Mouse (Mus musculus) intestine, embryonic 16.5 days (tissue): ENCODE results near the gene Mfap2. TPM values are rescaled to one million over a fixed set of nuclear protein-coding genes. Genes with fewer than 3 reads are reported as not detected.

Source experiments
- ATAC-seq: fragments of 200-750 bp; cut with Nextera tagmentation; 2 replicates; pipeline ENCODE4 v1.8.0; 2017; ENCODE audit warnings: moderate TSS enrichment, moderate library complexity
- H3K27ac ChIP-seq: fragments of 300-500 bp; sonication (generic); 2 replicates; pipeline ENCODE4 v1.5.1; 2014; ENCODE audit warnings: mild to moderate bottlenecking, low read length
- H3K27me3 ChIP-seq: fragments of 300-500 bp; sonication (generic); replicated peaks from 2 replicates; pipeline ENCODE4 v1.6.1; 2014; ENCODE audit warnings: low read length, control low read depth, mixed read lengths; ENCODE audit not compliant: control insufficient read depth, insufficient read depth
- H3K36me3 ChIP-seq: fragments of 300-500 bp; sonication (generic); 2 replicates; pipeline ENCODE4 v1.6.1; 2014; ENCODE audit warnings: low read length, control low read depth; ENCODE audit not compliant: control insufficient read depth, insufficient read depth
- H3K4me1 ChIP-seq: fragments of 300-500 bp; sonication (generic); 2 replicates; pipeline ENCODE4 v1.6.1; 2014; ENCODE audit warnings: low read length, control low read depth, mixed read lengths; ENCODE audit not compliant: control insufficient read depth, insufficient read depth
- H3K4me2 ChIP-seq: fragments of 300-500 bp; sonication (generic); 2 replicates; pipeline ENCODE4 v1.6.1; 2014; ENCODE audit warnings: low read depth, low read length, control low read depth
- H3K4me3 ChIP-seq: fragments of 300-500 bp; sonication (generic); 2 replicates; pipeline ENCODE4 v1.5.1; 2014; ENCODE audit warnings: mild to moderate bottlenecking, low read length
- H3K9ac ChIP-seq: fragments of 300-500 bp; sonication (generic); 2 replicates; pipeline ENCODE4 v1.6.1; 2014; ENCODE audit warnings: low read depth, low read length
- H3K9me3 ChIP-seq: fragments of 300-500 bp; sonication (generic); 2 replicates; pipeline ENCODE4 v1.6.1; 2016; ENCODE audit warnings: low read length, control low read depth; ENCODE audit not compliant: control insufficient read depth
- WGBS: fragments of 180-500 bp; shearing (Covaris S2); extraction: QIAGEN DNeasy Blood & Tissue Kit; methylation state at CpG from one replicate; pipeline ENCODE4 v1.1.7; 2014; 5-methylcytosine and 5-hydroxymethylcytosine counted together
- polyA plus RNA-seq: library from polyadenylated mRNA; unstranded; fragments of >200 nt; fragmentation: Nextera tagmentation; extraction: Ambion mirVana; gene quantifications from 2 replicates; pipeline ENCODE4 v1.2.1, GENCODE M21; 2015

Mfap2 gene
- polyA plus RNA-seq, 1 experiment from 2014 or later, result 334 TPM

DNA sequence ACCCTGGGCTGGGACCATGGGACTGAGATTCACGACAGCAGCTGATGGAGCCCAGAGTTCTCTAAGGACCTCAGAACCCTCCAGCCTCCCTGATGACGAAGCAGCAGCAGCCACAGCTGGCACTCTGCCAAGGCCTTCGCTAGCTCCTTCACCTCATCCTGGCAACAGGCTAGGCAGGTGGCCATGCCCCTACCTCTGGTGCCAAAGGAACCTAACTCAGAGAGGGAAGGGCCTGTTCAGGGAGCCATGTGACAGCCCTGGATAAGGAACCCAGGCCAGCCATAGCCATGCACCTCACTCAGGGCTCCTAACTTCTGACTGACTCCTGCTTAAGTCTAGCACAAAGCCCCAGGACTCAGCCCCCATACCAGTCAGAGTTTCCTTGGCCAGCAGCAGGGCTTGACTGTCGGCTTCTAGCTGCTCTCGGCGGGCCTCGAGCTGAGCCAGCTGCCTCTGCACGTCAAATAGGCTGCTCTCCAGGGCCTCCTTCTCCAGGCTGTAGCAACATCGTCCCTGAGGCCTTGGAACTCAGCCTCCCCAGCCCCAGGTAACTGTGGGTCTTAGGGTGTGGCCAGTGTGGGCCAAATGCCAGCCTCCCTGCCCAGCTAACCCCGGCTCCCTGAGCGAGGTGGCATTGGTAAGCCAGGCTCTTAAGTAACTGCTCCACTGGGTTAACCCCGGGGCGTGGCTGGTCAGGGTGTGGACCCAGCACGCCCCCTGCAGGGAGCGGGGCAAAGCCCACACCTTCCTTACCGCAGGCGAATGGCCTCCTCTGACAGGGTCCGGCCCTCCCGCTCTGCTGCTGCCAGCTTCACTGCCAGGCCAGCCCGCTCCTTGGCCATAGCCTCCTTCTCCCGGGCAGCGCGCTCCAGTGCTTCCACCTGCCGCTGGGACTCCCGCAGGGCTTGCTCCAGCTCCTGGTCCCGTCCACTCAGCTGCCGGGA lies 23.7 kb downstream of the Mfap2 start:
- H3K36me3 ChIP-seq, result 0 out of 2 replicates have a peak, but pooled peaks cover 2% of the 10 kb centered on the region
- H3K27me3 ChIP-seq, result no peaks in the 10 kb centered on the region
- peak; percentile 40; the same call in 1 of the 2 replicates for ATAC-seq
- no peak overlapping the region for H3K9ac ChIP-seq
- H3K27ac ChIP-seq, result no peak overlapping the region
- H3K4me3 ChIP-seq, result no peak overlapping the region
- H3K4me1 ChIP-seq, result peaks cover 7% of the 10 kb centered on the region
- 71% methylated on average over 27 of the region's 27 CpGs for WGBS
- no peaks in the 10 kb centered on the region for H3K9me3 ChIP-seq
- no peak overlapping the region for H3K4me2 ChIP-seq

DNA sequence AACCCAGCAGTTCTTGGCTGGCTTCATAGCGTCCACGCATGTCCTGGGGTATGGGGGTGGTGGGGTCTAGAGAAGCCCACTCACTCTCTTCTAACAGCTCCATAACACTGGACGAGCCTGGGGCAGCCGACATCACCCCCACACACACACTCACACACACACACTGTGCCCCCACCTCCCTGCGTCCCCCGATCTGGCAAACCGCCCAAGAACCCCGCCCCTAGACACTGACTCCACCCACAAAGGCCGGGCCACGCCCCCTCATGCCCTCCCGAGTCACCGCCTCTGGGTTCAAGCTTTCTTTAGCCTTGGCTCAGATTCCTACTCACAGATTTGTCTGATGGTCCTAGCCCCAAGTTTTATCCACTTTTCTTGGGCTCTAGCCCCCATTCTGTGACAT lies 30.9 kb downstream of the Mfap2 start:
- no peaks in the 10 kb centered on the region for H3K4me1 ChIP-seq
- H3K36me3 ChIP-seq, result no peaks in the 10 kb centered on the region
- no peak overlapping the region for H3K27ac ChIP-seq
- H3K27me3 ChIP-seq, result no peaks in the 10 kb centered on the region
- no peaks in the 10 kb centered on the region for H3K9me3 ChIP-seq
- H3K4me3 ChIP-seq, result no peak overlapping the region
- H3K4me2 ChIP-seq, result no peak overlapping the region
- H3K9ac ChIP-seq, result no peak overlapping the region
- ATAC-seq, result no peak
- 40% methylated on average over 12 of the region's 12 CpGs for WGBS

DNA sequence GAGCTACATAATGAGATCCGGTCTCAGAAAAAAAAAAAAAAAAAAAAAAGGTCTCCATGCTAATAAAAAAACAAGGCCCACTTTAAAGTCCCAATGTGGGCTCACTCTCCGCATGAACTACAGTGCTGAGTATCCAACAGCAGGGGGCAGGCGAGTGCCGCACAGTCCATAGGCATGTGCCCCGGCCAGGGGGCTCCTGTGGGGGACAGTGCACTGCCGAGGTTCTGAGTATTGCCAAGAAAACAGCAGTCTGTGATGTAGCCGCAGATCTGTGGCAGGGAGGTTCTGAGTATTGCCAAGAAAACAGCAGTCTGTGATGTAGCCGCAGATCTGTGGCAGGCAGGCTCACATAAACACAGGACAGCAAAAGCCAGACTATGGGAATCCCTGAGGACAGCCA lies 34.6 kb downstream of the Mfap2 start:
- Histone ChIP-seq H3K9ac (no peak overlapping the region), H3K4me2 (no peak overlapping the region), H3K36me3 (no peaks in the 10 kb centered on the region), H3K4me3 (no peak overlapping the region), H3K4me1 (no peaks in the 10 kb centered on the region), H3K27ac (peak overlapping the region; percentile 38; the same call in 1 of the 2 replicates), H3K27me3 (no peaks in the 10 kb centered on the region), H3K9me3 (no peaks in the 10 kb centered on the region)
- 13% methylated on average over 8 of the region's 8 CpGs for WGBS
- ATAC-seq, result peak; percentile 79

DNA sequence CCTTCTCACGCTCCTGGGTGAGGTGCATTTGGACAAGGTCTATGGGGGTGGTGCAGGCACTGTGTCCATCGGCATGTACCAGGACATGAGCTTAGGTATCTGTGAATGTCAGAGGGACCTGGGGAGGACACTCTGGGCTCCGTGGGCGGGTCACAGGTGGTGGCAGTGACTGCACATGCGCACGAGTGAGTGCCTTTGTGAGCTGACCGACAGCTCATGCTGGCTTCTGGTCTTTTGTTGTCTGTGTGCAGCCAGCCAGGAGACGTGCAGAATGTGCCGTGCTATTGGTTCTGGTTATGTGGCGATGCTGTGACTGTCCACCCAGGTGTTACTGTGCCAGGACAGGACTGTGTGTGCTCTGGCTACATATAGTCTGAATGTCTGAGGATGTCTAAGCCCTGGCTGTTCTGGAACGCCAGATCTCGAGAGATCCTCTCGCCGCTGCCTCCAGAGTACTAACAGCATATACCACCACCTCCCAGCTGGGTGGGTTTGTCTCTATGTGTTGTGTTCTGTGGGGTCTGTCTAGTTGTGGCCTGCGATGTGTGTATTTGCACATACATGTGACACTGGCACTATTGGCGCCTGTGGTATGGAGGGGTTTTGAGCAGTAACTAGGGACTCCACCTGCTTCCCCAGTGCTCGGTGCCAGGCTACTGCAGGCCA lies 38.7 kb downstream of the Mfap2 start:
- no peaks in the 10 kb centered on the region for H3K9me3 ChIP-seq
- H3K27ac ChIP-seq, result no peak overlapping the region
- H3K4me1 ChIP-seq, result peaks cover 11% of the 10 kb centered on the region; the same call in 1 of the 2 replicates
- no peak overlapping the region for H3K4me2 ChIP-seq
- no peaks in the 10 kb centered on the region for H3K27me3 ChIP-seq
- no peaks in the 10 kb centered on the region for H3K36me3 ChIP-seq
- 82% methylated on average over 17 of the region's 17 CpGs for WGBS
- H3K4me3 ChIP-seq, result no peak overlapping the region
- H3K9ac ChIP-seq, result no peak overlapping the region
- no peak for ATAC-seq

DNA sequence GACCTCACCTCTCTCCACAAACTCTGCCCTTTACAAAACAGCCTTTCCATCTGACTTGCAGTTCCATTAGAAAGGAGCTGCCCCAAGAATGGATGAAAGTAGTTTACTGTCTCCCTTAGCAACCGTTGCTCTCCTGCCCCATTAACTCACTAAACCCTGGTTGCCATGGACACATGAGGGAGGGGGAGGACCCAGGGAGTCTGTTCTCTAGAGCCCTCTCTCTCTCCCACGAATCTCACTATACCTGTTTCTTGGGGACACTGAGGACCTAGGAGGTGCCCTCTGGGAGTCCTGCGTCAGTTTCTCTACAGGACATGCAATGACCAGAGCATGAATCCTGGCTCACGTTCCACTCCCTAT lies 39.2 kb downstream of the Mfap2 start:
- no peak overlapping the region for H3K4me3 ChIP-seq
- ATAC-seq, result no peak
- H3K9me3 ChIP-seq, result no peaks in the 10 kb centered on the region
- H3K4me1 ChIP-seq, result peaks cover 12% of the 10 kb centered on the region; the same call in 1 of the 2 replicates
- H3K9ac ChIP-seq, result no peak overlapping the region
- no peak overlapping the region for H3K27ac ChIP-seq
- H3K27me3 ChIP-seq, result no peaks in the 10 kb centered on the region
- H3K4me2 ChIP-seq, result no peak overlapping the region
- WGBS, result 43% methylated on average over 4 of the region's 4 CpGs
- H3K36me3 ChIP-seq, result no peaks in the 10 kb centered on the region

DNA sequence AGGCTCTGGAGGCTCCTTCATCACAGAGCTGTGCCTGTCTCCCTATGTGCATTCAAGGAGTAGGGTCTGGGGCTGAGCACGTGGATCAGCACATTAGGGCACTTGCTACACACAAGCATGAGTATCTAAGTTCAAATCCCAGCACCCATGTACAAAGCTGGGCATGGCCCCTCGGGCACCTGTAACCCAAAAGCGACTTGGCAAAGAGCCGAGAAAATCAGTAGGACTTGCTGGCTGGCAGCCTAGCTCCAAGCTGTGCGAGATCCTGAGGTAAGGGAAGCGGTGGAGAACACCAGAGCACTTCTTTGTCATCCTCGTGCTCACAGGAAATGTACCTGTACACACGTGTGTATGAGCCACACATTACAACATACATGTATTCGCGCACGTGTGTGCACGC lies 42.2 kb downstream of the Mfap2 start:
- no peak for ATAC-seq
- H3K27ac ChIP-seq, result no peak overlapping the region
- no peak overlapping the region for H3K4me2 ChIP-seq
- H3K36me3 ChIP-seq, result no peaks in the 10 kb centered on the region
- no peak overlapping the region for H3K4me3 ChIP-seq
- 88% methylated on average over 12 of the region's 12 CpGs for WGBS
- no peaks in the 10 kb centered on the region for H3K9me3 ChIP-seq
- peaks cover 12% of the 10 kb centered on the region; the same call in 1 of the 2 replicates for H3K4me1 ChIP-seq
- H3K27me3 ChIP-seq, result no peaks in the 10 kb centered on the region
- no peak overlapping the region for H3K9ac ChIP-seq

DNA sequence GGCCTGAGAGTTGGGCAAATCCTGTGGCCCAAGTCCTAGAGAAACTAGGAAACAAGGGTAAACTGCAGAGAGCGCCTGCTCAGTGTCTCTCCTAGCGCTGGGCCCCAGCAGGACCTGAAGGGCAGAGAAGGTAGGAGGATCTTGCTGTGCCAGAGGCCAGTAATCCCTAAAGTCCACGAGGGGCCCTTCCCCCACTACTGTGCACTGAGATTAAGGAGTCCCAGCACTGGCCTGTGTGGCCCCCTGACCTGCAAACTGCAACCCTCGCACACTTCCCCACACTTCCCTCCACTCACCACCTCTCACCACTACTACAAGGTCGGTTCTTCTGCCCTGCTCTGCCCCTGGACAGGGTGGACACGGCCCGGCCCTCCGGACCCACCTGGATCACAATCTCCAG lies 42.9 kb downstream of the Mfap2 start:
- H3K4me1 ChIP-seq, result peaks cover 12% of the 10 kb centered on the region; the same call in 1 of the 2 replicates
- H3K9ac ChIP-seq, result peak overlapping the region; percentile 54
- no peaks in the 10 kb centered on the region for H3K36me3 ChIP-seq
- no peaks in the 10 kb centered on the region for H3K9me3 ChIP-seq
- ATAC-seq, result peak; percentile 45
- 51% methylated on average over 8 of the region's 8 CpGs for WGBS
- H3K4me2 ChIP-seq, result no peak overlapping the region
- no peak overlapping the region for H3K4me3 ChIP-seq
- no peaks in the 10 kb centered on the region for H3K27me3 ChIP-seq
- H3K27ac ChIP-seq, result peak overlapping the region; percentile 37; the same call in 1 of the 2 replicates

DNA sequence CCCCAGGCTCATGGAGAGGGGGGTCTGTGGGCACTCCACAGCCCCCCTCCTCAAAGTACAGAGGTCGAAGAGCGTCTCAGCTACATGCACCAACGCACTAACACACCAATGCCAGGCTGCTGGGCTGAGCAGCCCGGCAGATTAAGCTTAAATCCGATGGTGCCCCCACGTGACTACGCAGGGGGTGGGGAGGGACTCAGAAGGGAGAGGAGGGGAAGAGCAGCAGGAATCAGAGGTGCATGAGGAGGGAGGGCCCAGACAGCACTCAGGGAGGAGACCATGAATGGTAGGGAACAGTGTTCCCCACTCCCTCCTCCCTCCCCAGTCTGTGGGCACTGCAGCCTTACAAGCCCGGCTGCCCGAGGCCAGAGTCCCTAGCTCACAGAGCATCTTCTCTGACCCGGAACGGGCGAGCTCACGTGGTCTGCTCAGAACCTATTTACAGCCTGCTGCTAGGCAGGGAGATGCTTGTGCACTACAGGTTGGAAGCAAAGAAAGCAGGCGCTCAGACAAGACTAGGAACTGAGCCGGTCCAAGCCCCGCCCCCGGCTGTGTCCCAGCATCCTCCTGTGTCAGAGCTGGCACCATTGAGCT lies 43.4 kb downstream of the Mfap2 start:
- ATAC-seq, result peak; percentile 26; the same call in 1 of the 2 replicates
- Histone ChIP-seq H3K9me3 (no peaks in the 10 kb centered on the region), H3K9ac (peak overlapping the region; percentile 54), H3K36me3 (no peaks in the 10 kb centered on the region), H3K4me1 (peaks cover 12% of the 10 kb centered on the region; the same call in 1 of the 2 replicates), H3K4me2 (0 out of 2 replicates have a peak overlapping the region, but pooled peaks have one; percentile 16), H3K27ac (peak overlapping the region; percentile 37; the same call in 1 of the 2 replicates), H3K27me3 (no peaks in the 10 kb centered on the region), H3K4me3 (no peak overlapping the region)
- 45% methylated on average over 17 of the region's 17 CpGs for WGBS

DNA sequence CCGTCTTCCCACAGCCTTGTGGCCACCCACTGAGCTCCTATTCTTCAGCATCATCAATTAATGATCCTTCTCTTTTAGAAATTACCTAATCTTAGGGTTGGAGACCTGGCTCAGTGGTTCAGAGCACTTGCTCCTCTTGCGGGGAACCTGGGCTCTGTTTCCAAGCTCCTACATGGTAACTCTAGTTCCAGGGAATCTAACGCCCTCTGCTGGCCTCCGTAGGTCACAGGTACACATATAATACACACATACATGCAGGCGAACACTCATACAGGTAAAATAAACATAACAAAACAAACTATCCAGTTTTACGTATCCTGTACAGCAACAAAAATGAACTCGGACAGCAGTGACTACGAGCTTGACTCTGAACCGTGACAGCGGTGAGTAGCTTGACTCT lies 46.8 kb downstream of the Mfap2 start:
- no peak overlapping the region for H3K4me2 ChIP-seq
- 94% methylated on average over 10 of the region's 10 CpGs for WGBS
- H3K4me3 ChIP-seq, result no peak overlapping the region
- H3K36me3 ChIP-seq, result no peaks in the 10 kb centered on the region
- H3K27ac ChIP-seq, result no peak overlapping the region
- H3K9ac ChIP-seq, result no peak overlapping the region
- ATAC-seq, result no peak
- H3K27me3 ChIP-seq, result no peaks in the 10 kb centered on the region
- no peaks in the 10 kb centered on the region for H3K9me3 ChIP-seq
- peaks cover 20% of the 10 kb centered on the region for H3K4me1 ChIP-seq
